Mouse (Mus musculus): ENCODE data around the gene Srsf7.

- TF ChIP-seq CTCF (IDR thresholded peaks at IDR 0.05; ENCODE audit: low read depth, low read length) = no peak
- no peak for TF ChIP-seq POLR2A (IDR thresholded peaks at IDR 0.05; ENCODE audit: insufficient read depth, low read length)
- TF ChIP-seq EP300 (IDR thresholded peaks at IDR 0.05; ENCODE audit: insufficient read depth, low read depth, low read length) = no peak
Measured at GRCm38 (mm10) chr17:80205657-80206056, 1.4 kb downstream of the Srsf7 start.

All from ES-Bruce4 (cell line).